Mouse (Mus musculus) left cerebral cortex, postnatal 14 days (tissue): ENCODE measurements around the gene Traf7. TPM values are rescaled to one million over a fixed set of nuclear protein-coding genes. Genes with fewer than 3 reads are reported as not detected.

ENCODE experiments used
- DNase-seq, 2 experiments: peaks; one replicate each; pipeline ENCODE4 v3.0.0; 2021 to 2022; ENCODE audit warnings: low spot score in 2 of 2, mixed read lengths in 1 of 2
- intact Hi-C: fragments of 180-260 bp; cut with DNase I; formaldehyde crosslinking; loops from one replicate; pipeline ENCODE4 v1.15.1; 2025
- total RNA-seq, 2 experiments: library from RNA; stranded (reverse); gene quantifications; 2 replicates each; pipeline ENCODE4 v1.2.3; 2021

Gene Traf7
- total RNA-seq, 2 experiments from 2014 or later, result 86.8 to 91.7 TPM

DNA sequence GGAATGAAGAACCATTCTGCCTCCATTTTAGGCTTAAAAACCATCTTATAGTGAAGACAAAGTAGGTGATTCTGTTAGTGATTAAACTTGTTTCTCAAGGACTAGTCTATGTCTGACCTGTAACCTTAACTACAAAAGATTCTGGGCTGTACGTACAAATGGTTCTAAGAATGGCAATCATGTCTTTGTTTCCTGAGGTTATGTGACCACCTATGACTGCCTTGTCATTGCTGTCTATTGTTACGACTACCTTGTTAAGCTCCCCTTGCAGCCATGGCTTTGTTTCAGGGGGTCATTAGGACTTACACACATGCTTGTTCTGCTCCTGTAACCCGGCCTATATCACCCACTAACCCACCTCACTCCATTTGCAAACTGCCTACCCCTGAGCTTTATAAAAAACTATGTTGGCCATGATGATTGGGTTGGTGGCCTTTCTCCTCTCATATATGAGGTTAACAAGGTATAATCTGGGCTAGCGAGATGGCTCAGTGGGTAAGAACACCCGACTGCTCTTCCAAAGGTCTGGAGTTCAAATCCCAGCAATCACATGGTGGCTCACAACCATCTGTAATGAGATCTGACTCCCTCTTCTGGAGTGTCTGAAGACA lies 59.0 kb downstream of the Traf7 start:
- no peak for DNase-seq
- intact Hi-C loops, result no loop called here

DNA sequence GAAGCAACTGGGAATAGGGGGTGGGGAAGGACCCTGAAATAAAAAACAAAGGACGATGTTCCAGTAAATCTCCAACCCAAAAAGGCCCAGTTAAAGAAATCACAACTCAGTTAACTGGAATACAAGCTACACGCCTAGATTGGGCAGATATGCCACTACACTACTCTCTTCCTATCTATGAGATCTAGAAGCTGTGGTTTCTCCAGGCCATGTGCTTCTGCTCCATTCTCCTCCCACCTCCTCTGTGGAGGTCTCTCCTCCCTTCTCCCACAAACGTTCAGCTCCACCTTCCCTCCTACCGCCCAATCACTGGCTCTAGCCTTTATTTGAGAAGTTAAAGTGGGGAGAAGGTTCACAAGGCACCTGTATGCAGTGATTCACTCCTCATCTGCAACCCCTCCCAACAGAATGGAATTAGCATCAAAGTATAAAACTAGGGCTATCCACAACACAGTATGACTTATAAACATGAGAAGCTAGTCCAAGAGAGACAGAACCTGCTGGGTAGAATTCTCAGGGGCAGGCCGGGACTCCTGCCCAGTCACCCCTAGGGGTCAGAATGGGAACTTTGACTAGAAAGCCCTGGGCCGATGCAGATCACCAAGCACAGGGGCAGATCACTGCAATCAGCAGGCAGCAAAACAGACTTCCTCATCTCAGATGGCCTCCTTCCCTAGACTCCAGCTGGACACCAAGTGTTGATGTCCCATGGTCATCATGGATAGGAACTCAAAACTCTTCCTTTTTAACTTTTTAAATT lies 64.2 kb downstream of the Traf7 start:
- DNase-seq, result no peak
- intact Hi-C loops, result no loop called here

GRCm38 (mm10) chr17:24462932-24463331 lies 64.8 kb downstream of the Traf7 start:
- no peak for DNase-seq
- intact Hi-C loops, result no loop called here

DNA sequence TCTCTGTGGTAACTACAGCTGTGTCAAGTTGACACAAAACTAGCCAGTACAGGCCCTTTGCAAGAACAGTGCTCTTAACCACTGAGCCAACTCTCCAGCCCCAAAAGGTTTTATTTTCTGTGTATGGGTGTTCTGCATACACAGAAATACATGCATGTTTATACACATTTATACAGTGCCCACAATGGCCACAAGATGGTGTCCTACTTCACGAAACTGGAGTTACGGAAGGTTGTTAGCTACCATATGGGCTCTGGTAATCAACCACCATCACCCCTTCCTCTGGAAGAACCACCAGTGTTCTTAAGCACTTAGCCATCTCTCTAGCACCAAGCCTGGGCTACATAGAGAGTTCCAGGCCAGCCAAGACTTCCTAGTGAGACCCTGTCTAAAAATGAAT lies 66.2 kb downstream of the Traf7 start:
- intact Hi-C loops, result no loop called here

More for the DNA sequence above, 66.2 kb downstream of the Traf7 start:
- no peak for DNase-seq

Other genes with a start within 250 kb of the Traf7 start
- gene Abca17, start 176.9 kb downstream of the Traf7 start, total RNA-seq, result 1 to 10 TPM in 1 of 2 experiments, under 1 TPM in 1; 0.77 to 1.3 TPM
- 100 to 1,000 TPM; 111 to 118 TPM for gene Abca3, start 176.0 kb downstream of the Traf7 start, total RNA-seq
- 100 to 1,000 TPM; 141 to 145 TPM for gene Rnps1, start 113.4 kb downstream of the Traf7 start, total RNA-seq
- gene Eci1, start 101.3 kb downstream of the Traf7 start, total RNA-seq, result 10 to 100 TPM; 22.3 to 22.4 TPM
- gene Dnase1l2, start 84.8 kb downstream of the Traf7 start, total RNA-seq, result 1 to 10 TPM; 4.8 to 6.5 TPM
- gene E4f1, start 57.6 kb downstream of the Traf7 start, total RNA-seq, result 10 to 100 TPM; 31.2 to 33.1 TPM
- gene Pgp, start 57.5 kb downstream of the Traf7 start, total RNA-seq, result 10 to 100 TPM; 70.6 to 74.9 TPM
- gene Bricd5, start 54.1 kb downstream of the Traf7 start, total RNA-seq, result 1 to 10 TPM; 1.7 to 1.8 TPM
- gene Mlst8, start 48.9 kb downstream of the Traf7 start, total RNA-seq, result 10 to 100 TPM; 32.3 to 36.9 TPM
- 100 to 1,000 TPM; 134 to 145 TPM for gene Caskin1, start 39.3 kb downstream of the Traf7 start, total RNA-seq
- gene Rab26, start 6.3 kb upstream of the Traf7 start, total RNA-seq, result 10 to 100 TPM; 36.2 to 40.4 TPM
- 10 to 100 TPM; 68.6 to 78.7 TPM for gene Pkd1, start 21.9 kb upstream of the Traf7 start, total RNA-seq
- 100 to 1,000 TPM; 122 to 130 TPM for gene Tsc2, start 104.7 kb upstream of the Traf7 start, total RNA-seq
- gene Nthl1, start 104.7 kb upstream of the Traf7 start, total RNA-seq, result 1 to 10 TPM; 4.4 to 5.0 TPM
- 10 to 100 TPM; 52.6 to 53.0 TPM for gene Slc9a3r2, start 122.4 kb upstream of the Traf7 start, total RNA-seq
- gene Npw, start 130.5 kb upstream of the Traf7 start, total RNA-seq, result 1 to 10 TPM in 1 of 2 experiments, under 1 TPM in 1; 0.95 to 1.4 TPM
- 10 to 100 TPM; 37.9 to 39.3 TPM for gene Zfp598, start 141.7 kb upstream of the Traf7 start, total RNA-seq
- 100 to 1,000 TPM; 228 to 245 TPM for gene Syngr3, start 162.0 kb upstream of the Traf7 start, total RNA-seq
- gene Gfer, start 168.2 kb upstream of the Traf7 start, total RNA-seq, result 10 to 100 TPM; 19.0 to 19.1 TPM
- gene Noxo1, start 168.3 kb upstream of the Traf7 start, total RNA-seq, result 1 to 10 TPM; 2.5 to 3.6 TPM
- gene Tbl3, start 179.7 kb upstream of the Traf7 start, total RNA-seq, result 10 to 100 TPM; 28.5 to 29.2 TPM
- gene Rnf151, start 190.1 kb upstream of the Traf7 start, total RNA-seq, result not detected
- 100 to 1,000 TPM; 492 to 494 TPM for gene Rps2, start 190.2 kb upstream of the Traf7 start, total RNA-seq
- gene Ndufb10, start 196.5 kb upstream of the Traf7 start, total RNA-seq, result 100 to 1,000 TPM; 184 to 189 TPM
- gene Rpl3l, start 199.9 kb upstream of the Traf7 start, total RNA-seq, result under 1 TPM; 0.35 to 0.38 TPM
- gene Msrb1, start 208.7 kb upstream of the Traf7 start, total RNA-seq, result 10 to 100 TPM; 38.4 to 38.7 TPM
- under 1 TPM; 0.31 to 0.59 TPM for gene Hs3st6, start 225.1 kb upstream of the Traf7 start, total RNA-seq